Mouse (Mus musculus) brain, embryonic 18.5 days (tissue): ENCODE results near the gene Slc4a4.
"Not testable (repeated sequence)": the region's sequence is repeated elsewhere in the genome, so short reads cannot be mapped to it uniquely, and the experiment has no call there.

ENCODE experiments used
- DNase-seq: peaks from one replicate; pipeline ENCODE4 v3.0.0-alpha.2; 2012; ENCODE audit warnings: low read depth, low spot score

Gene Slc4a4

DNA sequence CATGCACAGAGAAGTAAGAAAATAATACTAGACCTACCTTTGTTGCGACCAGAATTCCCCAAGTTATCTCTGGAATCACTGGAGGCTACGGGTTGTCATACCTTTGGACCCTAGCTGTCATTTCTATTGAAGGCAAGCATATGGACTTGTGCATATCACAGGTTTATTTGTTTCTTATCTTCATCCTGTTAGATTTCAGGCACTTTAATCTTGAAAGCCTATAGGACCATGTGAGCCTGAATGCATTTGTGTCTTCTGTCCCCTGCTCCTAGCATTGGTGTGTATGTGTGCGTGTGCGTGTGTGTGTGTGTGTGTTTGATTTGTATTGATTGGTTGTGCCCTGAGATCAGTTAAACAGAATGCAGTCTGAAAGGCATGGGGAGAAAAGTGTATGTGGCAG lies 185.3 kb downstream of the Slc4a4 start:
- DNase-seq = no peak

DNA sequence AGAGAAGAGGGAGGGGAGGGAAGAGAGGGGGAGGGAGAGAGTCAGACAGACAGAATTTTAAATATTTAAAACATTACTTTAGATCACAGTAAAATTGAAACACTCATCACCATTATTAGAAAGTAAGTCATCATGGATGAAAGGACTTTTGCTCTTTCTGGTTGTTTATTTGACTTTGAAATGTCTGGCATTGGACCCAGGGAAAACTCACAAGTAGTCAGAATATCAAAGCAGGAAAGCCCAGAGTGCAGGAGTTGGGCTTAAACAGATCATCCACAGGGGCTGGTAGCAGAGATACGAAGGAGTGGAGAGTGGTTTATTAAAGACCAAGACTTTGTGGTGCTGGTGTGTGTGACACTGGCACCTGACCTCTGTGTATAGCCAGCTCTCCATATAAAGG lies 191.1 kb downstream of the Slc4a4 start:
- no peak for DNase-seq

- no peak for DNase-seq
Measured at GRCm38 (mm10) chr5:89083476-89083875, 196.9 kb downstream of the Slc4a4 start.

DNA sequence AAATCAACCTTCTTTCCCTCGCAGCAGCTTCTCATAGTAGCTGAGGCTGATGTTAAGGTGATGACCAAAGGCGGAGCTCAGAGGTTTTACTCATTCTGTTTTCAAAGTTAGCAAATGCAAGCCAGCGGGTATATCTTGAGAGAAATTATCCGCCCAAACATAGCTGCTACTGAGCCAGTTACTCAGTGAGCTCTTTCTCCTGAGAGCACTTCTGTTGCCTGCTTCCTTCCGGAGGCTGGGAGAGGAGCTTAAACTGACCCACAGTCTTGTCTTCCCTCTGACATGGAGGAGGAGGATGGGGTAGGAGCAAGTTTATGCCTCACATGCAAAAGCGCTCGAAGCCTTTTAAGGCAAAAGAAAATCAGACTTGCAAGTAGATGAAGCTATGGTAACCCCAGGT lies 201.3 kb downstream of the Slc4a4 start:
- DNase-seq = no peak

DNA sequence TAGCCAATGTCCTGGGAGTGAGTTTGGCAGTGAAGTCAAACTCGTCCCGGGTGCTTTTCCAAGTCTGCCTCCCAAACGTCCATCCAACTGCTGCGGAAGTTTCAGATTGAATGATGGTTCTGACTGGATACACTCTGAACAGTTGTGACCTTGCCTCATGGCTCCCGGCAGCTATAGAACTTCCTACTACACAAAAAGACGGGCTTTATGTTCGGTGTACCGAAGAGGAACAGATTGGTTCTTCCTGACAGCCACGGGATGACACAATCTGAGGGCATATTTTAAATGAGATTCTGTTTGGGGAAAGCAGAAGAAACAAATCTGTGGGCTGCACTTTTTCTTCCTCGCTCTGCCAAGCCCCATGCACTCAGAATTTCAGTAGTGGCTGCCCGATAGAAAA lies 201.8 kb downstream of the Slc4a4 start:
- DNase-seq = peak; percentile 30

DNA sequence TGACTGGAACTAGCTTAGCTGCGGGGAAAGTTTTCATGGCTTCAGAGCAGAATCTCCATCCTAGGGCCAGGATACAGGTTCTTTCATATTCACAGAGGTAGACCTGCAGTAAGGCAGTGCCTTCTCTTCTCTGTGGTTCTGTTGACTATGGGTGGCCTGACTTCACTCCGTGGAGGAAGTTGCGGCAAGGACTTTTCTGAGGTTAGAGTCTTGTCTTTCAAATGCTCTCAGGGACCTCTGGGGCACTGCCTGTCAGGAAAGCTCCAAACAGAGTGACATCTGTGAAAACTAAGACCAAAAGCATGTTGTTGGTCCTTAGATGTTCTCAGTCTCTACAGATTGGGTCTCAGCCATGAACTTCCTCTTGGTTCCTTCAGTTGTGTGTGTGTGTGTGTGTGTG lies 203.5 kb downstream of the Slc4a4 start:
- no peak for DNase-seq

DNA sequence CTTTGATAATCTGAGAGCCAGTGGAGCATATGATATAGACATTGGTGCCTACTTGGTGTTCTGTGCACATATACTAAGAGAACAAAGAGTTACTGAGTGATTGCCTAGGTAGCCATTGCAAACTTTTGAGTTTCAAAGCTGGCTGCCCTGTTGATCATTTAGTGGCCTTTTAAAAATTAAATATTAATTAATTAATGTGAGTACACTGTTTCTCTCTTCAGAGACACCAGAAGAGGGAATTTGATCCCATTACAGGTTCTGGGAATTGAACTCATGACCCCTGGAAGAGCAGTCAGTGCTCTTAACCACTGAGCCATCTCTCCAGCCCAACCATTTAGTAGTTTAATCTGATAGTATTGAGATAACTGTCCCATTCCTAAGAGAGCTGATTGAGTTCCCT lies 209.8 kb downstream of the Slc4a4 start:
- no peak for DNase-seq

- DNase-seq = no peak
Measured at GRCm38 (mm10) chr5:89097291-89097690, 210.7 kb downstream of the Slc4a4 start.

DNA sequence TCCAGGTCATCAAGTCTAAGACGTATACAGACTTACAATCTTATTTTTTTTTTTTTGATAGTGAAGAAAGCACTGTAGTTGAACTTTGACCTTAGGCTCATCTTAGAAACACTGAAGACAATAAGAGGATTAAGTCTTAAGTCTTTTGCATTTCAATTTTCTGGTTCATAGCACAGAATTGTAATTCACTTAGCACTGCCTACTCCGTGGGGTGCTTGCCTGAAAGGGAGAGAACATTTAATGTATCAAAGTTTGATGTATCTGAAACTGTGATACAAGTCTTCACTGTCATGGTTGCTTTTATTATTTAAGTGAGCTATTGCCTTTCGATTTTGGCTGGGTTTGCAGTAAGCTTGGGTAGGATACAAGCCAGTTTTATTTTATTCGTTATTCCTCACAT lies 211.5 kb downstream of the Slc4a4 start:
- DNase-seq = no peak

DNA sequence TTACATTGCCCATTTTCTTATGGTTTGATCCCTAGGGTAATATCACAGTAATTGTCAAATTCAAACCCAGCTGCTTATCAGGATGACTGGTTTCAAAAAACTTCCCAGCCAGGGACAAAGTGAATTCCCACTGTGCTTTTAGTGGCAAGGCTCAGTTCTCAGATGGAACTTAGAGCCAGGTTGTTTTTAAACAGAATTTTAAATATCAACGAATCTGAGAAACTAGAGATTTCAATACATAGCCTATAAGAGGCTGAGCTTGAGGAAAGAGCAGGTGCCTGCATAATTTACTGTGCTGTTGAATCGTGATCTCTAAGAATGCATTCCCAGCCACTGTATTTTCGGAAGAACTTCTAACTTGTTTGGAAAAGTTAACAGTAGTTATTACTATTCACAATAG lies 213.3 kb downstream of the Slc4a4 start:
- DNase-seq = no peak

DNA sequence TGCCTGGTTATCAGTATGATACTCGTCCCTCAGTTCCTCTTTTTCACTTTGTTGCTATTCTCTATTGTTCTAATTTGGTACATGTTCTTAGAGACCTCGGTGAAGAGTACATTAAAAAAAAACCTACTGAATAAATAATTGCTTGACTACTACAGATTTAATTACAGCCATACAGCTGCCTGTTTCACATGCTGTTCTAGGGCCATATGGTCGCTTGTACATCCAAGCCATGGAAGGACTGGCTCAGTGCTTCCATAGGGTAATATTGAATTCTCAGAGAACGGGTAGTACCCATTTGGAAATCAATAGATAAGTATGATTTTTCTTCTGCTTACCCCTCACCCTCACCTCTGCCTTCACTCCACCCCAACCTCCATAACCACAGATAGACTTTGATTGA lies 215.9 kb downstream of the Slc4a4 start:
- no peak for DNase-seq

DNA sequence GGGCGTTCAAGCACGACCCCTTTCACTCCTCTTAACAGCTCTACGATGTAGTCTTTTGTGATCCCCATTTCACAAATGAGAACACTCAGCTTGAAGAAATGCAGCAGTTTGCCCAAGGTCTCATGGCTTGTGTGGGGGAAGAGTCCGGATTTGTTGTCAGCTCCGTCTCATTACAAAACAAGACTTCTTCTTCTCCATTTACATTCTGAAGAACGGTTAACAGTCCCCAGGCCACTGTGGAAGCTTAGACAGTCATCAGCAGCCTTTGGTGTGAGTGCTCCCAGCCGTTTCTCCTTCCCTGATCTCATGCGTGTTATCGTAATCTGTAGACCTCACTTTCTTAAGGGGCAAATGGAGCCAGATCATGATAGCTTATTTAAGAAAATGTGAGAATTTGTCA lies 218.7 kb downstream of the Slc4a4 start:
- DNase-seq = no peak

- no peak for DNase-seq
Measured at GRCm38 (mm10) chr5:89106217-89106616, 219.6 kb downstream of the Slc4a4 start.

- DNase-seq = no peak
Measured at GRCm38 (mm10) chr5:89108809-89109208, 222.2 kb downstream of the Slc4a4 start.

- no peak for DNase-seq
Measured at GRCm38 (mm10) chr5:89109832-89110231, 223.2 kb downstream of the Slc4a4 start.

GRCm38 (mm10) chr5:89111987-89112386 lies 225.4 kb downstream of the Slc4a4 start:
- not testable (repeated sequence) for DNase-seq

- DNase-seq = no peak
Measured at GRCm38 (mm10) chr5:89120881-89121280, 234.3 kb downstream of the Slc4a4 start.

GRCm38 (mm10) chr5:89123270-89123903 lies 236.8 kb downstream of the Slc4a4 start:
- DNase-seq = no peak

DNA sequence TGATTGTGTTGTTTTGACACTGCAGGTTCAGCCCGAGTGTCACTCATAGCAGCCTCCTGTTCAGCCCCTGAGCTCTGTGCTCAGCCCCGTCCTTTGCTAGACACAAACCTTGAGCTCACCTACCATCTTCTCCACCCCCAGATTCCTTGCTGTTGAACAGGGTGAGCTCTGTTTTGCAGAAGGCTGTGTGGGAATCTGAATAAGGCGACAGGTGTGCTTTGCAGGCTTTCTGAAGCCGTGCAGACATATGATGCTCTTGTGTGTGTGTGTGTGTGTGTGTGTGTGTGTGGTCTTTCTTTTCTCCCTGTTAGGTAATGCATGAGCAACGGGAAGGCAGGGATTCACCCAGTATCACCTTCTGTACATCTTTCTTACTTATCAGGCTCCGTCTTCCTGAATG lies 241.6 kb downstream of the Slc4a4 start:
- DNase-seq = no peak

DNA sequence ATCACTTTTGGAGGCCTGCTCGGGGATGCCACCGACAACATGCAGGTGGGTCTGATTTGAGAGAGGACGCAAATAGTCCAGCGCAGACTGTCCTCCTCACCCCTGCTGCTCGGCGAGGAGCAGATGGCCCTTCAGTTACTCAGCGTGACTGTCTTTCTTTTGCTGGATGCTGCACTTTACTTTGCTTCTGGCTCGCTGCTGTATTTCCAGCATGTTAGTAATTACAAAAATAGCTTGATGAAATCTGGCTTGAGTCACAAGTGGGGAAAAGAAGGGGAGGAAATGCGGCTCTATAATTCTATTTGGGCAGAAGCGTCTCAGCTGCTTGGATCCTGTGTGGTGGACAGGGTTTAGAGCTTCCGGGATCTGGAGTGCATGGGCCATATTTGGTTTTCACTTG lies 249.2 kb downstream of the Slc4a4 start:
- DNase-seq = no peak

- DNase-seq = no peak
Measured at GRCm38 (mm10) chr5:89140070-89140469, 253.5 kb downstream of the Slc4a4 start.

DNA sequence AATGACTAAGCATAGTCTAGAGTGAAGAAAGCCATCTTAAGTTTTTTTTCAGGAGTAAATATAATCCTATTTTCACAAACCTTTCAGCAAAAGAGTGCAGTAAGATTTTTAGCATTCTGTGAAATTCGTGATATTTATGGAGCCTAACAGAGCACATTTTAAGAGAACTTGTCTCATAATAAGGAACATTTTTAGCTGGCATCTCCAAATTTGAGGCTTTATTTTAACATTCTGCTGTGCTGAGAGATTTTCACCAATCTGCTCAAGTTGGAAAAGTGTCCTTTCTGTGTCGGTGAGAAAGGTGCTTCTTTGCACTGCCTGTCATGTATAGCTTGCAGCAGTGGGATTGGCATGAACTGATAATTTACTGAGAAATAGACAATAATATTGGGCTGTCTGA lies 255.1 kb downstream of the Slc4a4 start:
- no peak for DNase-seq

GRCm38 (mm10) chr5:89146276-89146675 lies 259.7 kb downstream of the Slc4a4 start:
- no peak for DNase-seq

GRCm38 (mm10) chr5:89147282-89147790 lies 260.7 kb downstream of the Slc4a4 start:
- DNase-seq = no peak
